9 mouse cellular contexts compared by ENCODE assay signal in the genomic region with DNA sequence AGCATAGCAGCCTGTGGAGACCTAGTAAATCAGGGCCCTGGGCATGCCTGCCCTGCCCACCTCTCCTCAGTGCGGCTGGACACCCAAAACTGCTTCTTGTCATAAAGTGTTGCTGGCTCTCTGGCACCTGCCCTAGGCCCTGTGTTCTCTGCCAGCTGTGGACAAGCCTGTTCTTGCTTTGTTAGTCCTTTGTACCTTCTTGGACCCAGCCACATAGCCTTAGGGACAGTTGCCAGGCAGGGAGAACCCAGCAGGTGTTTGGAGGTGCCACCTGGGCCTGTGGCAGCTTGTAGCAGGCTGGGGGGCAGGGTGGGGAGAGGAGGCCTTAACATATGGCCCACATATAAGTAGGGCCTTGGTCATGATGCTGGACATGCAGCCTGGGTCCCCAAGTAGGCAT.
DNase-seq lines count a peak whose midpoint lies in the region; ATAC-seq and TF ChIP-seq lines count a peak whose summit lies in the region.
"Had no signal": no experiment of that assay in that cellular context is flagged by ENCODE, and none has a peak within 500 bp of the region (broad histone marks: within the 10 kb centered on the region; RNA-seq: fewer than 3 reads in every experiment).

No protein-coding gene starts in this region.

- TF ChIP-seq CTCF in gastrocnemius, adult 2 months (IDR thresholded peaks at IDR 0.05), result no peak

- ATAC-seq in liver, embryonic 13.5 days (ENCODE audit: low read depth), result no peak

- no peak for DNase-seq in gastrocnemius, adult 2 months
- no peak for DNase-seq in gastrocnemius, postnatal 4 days (ENCODE audit: low spot score in 2 of 2)
- peak; percentile 58 to 75 for DNase-seq in urinary bladder, adult 18-20 months (ENCODE audit: low spot score in 2 of 2)
- DNase-seq in urinary bladder, postnatal 10 days (ENCODE audit: low spot score), result no peak
- no peak for DNase-seq in liver, embryonic 13.5 days
- no peak for DNase-seq in ovary, adult 18-20 months (ENCODE audit: low spot score)
- DNase-seq in adrenal gland, adult 8-10 months, result no peak
- no peak for DNase-seq in layer of hippocampus, adult 9-11 months
- DNase-seq: cerebellum, adult 8-10 months had no signal

- H3K4me1 ChIP-seq in liver, embryonic 13.5 days (replicated peaks), result peaks cover 100% of the 10 kb centered on the region

- intact Hi-C loops in gastrocnemius, adult 2 months (cut with DNase I), result no loop called here

- 79% methylated on average over 1 of the region's 1 CpGs for WGBS in liver, embryonic 13.5 days (ENCODE audit: insufficient replicate concordance)

- no peak overlapping the region for H3K4me2 ChIP-seq in liver, embryonic 13.5 days

- H3K9ac ChIP-seq in liver, embryonic 13.5 days, result peak overlapping the region; percentile 82

- H3K36me3 ChIP-seq in liver, embryonic 13.5 days, result no peaks in the 10 kb centered on the region

- H3K9me3 ChIP-seq in liver, embryonic 13.5 days (replicated peaks), result no peaks in the 10 kb centered on the region

- H3K27ac ChIP-seq in gastrocnemius, adult 2 months, result peak overlapping the region; percentile 79
- H3K27ac ChIP-seq in liver, embryonic 13.5 days, result peak overlapping the region; percentile 96

- H3K27me3 ChIP-seq in liver, embryonic 13.5 days, result no peaks in the 10 kb centered on the region

- H3K4me3 ChIP-seq in gastrocnemius, adult 2 months, result no peak overlapping the region
- H3K4me3 ChIP-seq in liver, embryonic 13.5 days (replicated peaks), result no peak overlapping the region

Comparison
In these comparisons a context has a peak if more than half of its experiments do, and no peak if none do; other contexts are left out.
1. DNase-seq: peak in urinary bladder, adult 18-20 months (2 of 2); none in gastrocnemius, adult 2 months (single experiment), gastrocnemius, postnatal 4 days (0 of 2), urinary bladder, postnatal 10 days (single experiment), liver, embryonic 13.5 days (single experiment), ovary, adult 18-20 months (single experiment), adrenal gland, adult 8-10 months (single experiment) and layer of hippocampus, adult 9-11 months (single experiment).